Mouse (Mus musculus): Measurements from ENCODE around the gene Amigo3.

- no peak for TF ChIP-seq POLR2A (IDR thresholded peaks at IDR 0.05; ENCODE audit: low read depth, low read length)
- TF ChIP-seq CTCF (IDR thresholded peaks at IDR 0.05; ENCODE audit: extremely low read depth, insufficient read length, insufficient replicate concordance, low read depth, low read length), result no peak
Observed at GRCm38 (mm10) chr9:108023216-108023615, 29.7 kb upstream of the Amigo3 start.

Data from small intestine, adult 2 months (tissue).